Mouse (Mus musculus) C2C12 (cell line): ENCODE measurements around the gene Gm15217.

Experiments
- CEBPB ChIP-seq: IDR thresholded peaks from one replicate; pipeline ENCODE4 v1.6.1; 2011; ENCODE audit warnings: low read depth, mild to moderate bottlenecking, control low read depth, moderate library complexity
- CTCF ChIP-seq: IDR thresholded peaks from one replicate; pipeline ENCODE4 v1.5.1; 2011; ENCODE audit not compliant: control insufficient read depth, insufficient read depth, insufficient read length
- FOSL1 ChIP-seq: IDR thresholded peaks from one replicate; pipeline ENCODE4 v1.8.0; 2011; ENCODE audit warnings: mild to moderate bottlenecking, low read length; ENCODE audit not compliant: poor library complexity, insufficient read depth, severe bottlenecking
- MAX ChIP-seq: IDR thresholded peaks from one replicate; pipeline ENCODE4 v1.6.1; 2011; ENCODE audit warnings: mild to moderate bottlenecking, control low read depth
- MYOD1 ChIP-seq: IDR thresholded peaks from one replicate; pipeline ENCODE4 v1.6.1; 2011; ENCODE audit warnings: low read depth; ENCODE audit not compliant: control insufficient read depth, insufficient read length
- MYOG ChIP-seq: IDR thresholded peaks from one replicate; pipeline ENCODE4 v1.6.1; 2011; ENCODE audit not compliant: control insufficient read depth, insufficient read length; ENCODE audit errors: extremely low read depth
- USF1 ChIP-seq: IDR thresholded peaks from one replicate; pipeline ENCODE4 v1.6.1; 2011; ENCODE audit warnings: low read depth, mild to moderate bottlenecking, control low read depth, moderate library complexity

DNA sequence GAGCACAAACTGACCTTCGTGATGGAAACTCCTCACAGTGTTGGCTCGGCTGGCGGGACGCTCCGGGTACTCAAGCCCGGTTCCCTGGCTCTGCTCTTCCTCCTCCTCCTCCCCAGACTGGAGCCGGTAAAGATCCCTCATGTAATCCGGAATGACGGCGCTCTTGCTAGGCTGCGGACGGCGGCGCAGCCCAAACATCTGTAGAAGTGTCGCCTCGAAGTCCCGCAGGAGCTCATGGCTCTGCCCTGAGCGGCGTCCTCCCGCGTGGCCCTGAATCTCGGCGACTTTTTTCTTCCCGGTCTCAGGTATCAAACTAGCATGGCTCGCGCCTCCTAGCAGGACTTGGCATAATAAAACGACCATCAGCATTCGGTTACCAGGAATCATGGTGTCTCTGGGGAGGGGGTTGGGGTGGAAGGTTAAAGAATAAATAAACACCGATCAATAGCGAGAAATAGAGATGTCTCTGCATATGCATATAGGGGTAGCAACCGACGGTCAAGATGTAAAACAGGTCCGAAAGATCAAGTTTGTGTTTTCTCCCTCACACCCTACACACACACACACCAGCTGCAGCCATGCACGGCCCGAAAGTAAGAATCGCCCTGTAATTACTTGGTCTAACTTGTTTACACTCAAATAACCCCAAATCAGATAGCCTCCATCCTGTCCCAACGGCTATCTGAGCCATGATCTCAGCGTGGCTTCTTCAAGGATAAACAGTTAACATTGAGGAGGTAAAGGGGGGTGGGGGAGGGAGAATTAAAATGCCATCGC, 6.7 kb downstream of the Gm15217 start:
- TF ChIP-seq CEBPB (no peak), CTCF (no peak), MAX (no peak), MYOG (no peak), USF1 (no peak), MYOD1 (no peak), FOSL1 (no peak)
